Mouse (Mus musculus): ENCODE results near the gene Hoxc10. TPM values are rescaled to one million over a fixed set of nuclear protein-coding genes. Genes with fewer than 3 reads are reported as not detected.

Gene Hoxc10
- polyA plus RNA-seq, 1 experiment, result 16.4 TPM

DNA sequence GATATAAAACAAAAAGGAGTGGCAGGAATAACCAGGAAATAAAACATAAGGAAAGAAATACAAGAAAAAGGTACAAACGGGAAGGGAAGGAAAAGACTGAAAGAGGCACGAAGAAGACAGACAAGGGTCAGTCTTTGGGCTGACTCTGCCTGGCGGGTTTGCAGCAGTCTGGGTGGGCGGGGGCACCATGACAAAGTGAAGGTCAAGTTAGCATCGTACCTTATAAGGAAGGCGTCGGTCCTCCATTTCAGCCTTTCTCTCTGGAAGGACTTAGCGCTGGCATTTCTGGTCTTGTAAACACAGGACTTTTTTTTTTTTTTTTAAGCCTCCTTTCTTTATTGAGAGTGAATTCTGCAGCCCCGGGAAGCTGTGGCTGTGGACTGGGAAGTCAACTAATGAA is 19.3 kb upstream of the Hoxc10 start:
- H3K27ac ChIP-seq (ENCODE audit: insufficient read depth, low read depth, low read length), result no peak overlapping the region
- H3K4me3 ChIP-seq (ENCODE audit: insufficient read depth, low read depth, low read length), result no peak overlapping the region
- 36% methylated on average over 9 of the region's 9 CpGs for WGBS
- peaks cover 10% of the 10 kb centered on the region for H3K27me3 ChIP-seq (replicated peaks; ENCODE audit: control insufficient read depth, insufficient read depth, low read length)
- no peaks in the 10 kb centered on the region for H3K4me1 ChIP-seq (ENCODE audit: control insufficient read depth, insufficient read depth, low read length)
- no peak for DNase-seq
- H3K36me3 ChIP-seq (ENCODE audit: control insufficient read depth, insufficient read depth, low read length), result no peaks in the 10 kb centered on the region
- TF ChIP-seq POLR2A (IDR thresholded peaks at IDR 0.05; ENCODE audit: low read depth, low read length), result no peak
- TF ChIP-seq CTCF (conservative IDR thresholded peaks at IDR 0.05; ENCODE audit: insufficient read depth, insufficient read length, low read depth, low read length), result no peak

DNA sequence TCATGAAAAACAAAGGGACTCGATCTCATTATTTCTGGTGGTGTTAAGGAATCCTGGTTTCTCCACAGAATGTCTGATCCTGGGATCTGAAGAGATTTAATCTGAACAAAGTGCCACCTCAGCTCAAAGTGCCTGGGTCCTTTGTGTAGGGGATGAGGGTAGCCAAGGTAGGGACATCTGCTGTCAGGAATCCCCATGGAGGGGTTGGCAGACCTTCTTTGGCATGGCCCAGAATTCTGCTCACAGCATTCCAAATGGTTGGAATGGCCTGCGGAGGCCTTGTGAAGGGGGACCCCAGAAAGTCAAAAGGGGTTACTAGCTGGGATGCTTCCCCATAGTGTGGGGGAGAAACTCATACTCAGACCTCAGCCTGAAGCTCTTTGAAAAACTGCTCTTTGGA is 17.8 kb upstream of the Hoxc10 start:
- no peaks in the 10 kb centered on the region for H3K4me1 ChIP-seq (ENCODE audit: control insufficient read depth, insufficient read depth, low read length)
- TF ChIP-seq POLR2A (IDR thresholded peaks at IDR 0.05; ENCODE audit: low read depth, low read length) (no peak), CTCF (conservative IDR thresholded peaks at IDR 0.05; ENCODE audit: insufficient read depth, insufficient read length, low read depth, low read length) (no peak)
- H3K36me3 ChIP-seq (ENCODE audit: control insufficient read depth, insufficient read depth, low read length), result no peaks in the 10 kb centered on the region
- no peak overlapping the region for H3K27ac ChIP-seq (ENCODE audit: insufficient read depth, low read depth, low read length)
- DNase-seq, result no peak
- peaks cover 5% of the 10 kb centered on the region for H3K27me3 ChIP-seq (replicated peaks; ENCODE audit: control insufficient read depth, insufficient read depth, low read length)
- 45% methylated on average over 2 of the region's 2 CpGs for WGBS
- H3K4me3 ChIP-seq (ENCODE audit: insufficient read depth, low read depth, low read length), result no peak overlapping the region

DNA sequence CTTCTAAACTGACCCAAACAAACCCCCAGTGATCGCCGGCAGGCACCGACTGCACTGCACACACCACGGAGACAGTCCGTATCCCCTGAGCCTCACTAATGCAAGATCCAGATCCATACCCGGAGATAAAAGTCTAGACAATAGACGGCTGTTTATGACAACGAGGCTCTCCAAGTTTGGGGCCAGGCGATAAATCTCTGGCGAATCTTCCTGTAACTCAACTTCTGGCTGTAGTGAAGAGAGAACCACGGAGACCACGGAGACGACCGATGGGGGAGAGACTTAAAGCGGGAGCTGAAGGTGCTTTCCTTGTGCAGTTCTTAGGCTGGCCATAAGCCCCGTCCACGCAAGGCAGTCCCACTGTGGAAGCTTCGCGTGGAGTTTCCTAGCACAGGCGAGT is 16.9 kb upstream of the Hoxc10 start:
- TF ChIP-seq CTCF (conservative IDR thresholded peaks at IDR 0.05; ENCODE audit: insufficient read depth, insufficient read length, low read depth, low read length), result no peak
- no peak for TF ChIP-seq POLR2A (IDR thresholded peaks at IDR 0.05; ENCODE audit: low read depth, low read length)

DNA sequence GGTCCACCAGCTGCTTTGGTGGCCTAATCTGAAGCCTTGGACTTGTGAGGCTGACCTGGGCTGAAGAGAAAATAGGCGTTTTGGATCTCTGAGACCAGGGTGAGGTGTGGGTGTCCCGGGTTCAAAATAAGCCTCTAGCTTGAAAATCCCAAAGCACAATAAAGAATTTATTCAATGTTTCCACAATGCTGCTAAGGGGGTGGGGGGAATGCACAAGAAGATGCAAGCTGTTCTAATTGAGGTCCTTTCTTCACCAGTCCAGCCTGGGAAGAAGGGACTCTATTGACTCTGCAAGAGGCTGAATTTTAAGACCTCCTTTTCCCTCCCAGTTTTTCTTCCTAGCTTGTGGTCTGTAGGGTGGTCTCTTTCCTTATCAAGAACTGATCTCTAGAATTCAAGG is 15.7 kb upstream of the Hoxc10 start:
- no peak for TF ChIP-seq POLR2A (IDR thresholded peaks at IDR 0.05; ENCODE audit: low read depth, low read length)
- TF ChIP-seq CTCF (conservative IDR thresholded peaks at IDR 0.05; ENCODE audit: insufficient read depth, insufficient read length, low read depth, low read length), result no peak
- no peak for DNase-seq
- H3K36me3 ChIP-seq (ENCODE audit: control insufficient read depth, insufficient read depth, low read length), result no peaks in the 10 kb centered on the region
- no peak overlapping the region for H3K4me3 ChIP-seq (ENCODE audit: insufficient read depth, low read depth, low read length)
- WGBS, result 45% methylated on average over 2 of the region's 2 CpGs
- no peaks in the 10 kb centered on the region for H3K4me1 ChIP-seq (ENCODE audit: control insufficient read depth, insufficient read depth, low read length)
- no peak overlapping the region for H3K27ac ChIP-seq (ENCODE audit: insufficient read depth, low read depth, low read length)
- peaks cover 10% of the 10 kb centered on the region for H3K27me3 ChIP-seq (replicated peaks; ENCODE audit: control insufficient read depth, insufficient read depth, low read length)

More for the DNA sequence above, 16.9 kb upstream of the Hoxc10 start:
- 18% methylated on average over 20 of the region's 20 CpGs for WGBS
- peaks cover 5% of the 10 kb centered on the region for H3K27me3 ChIP-seq (replicated peaks; ENCODE audit: control insufficient read depth, insufficient read depth, low read length)
- H3K36me3 ChIP-seq (ENCODE audit: control insufficient read depth, insufficient read depth, low read length), result no peaks in the 10 kb centered on the region
- no peak overlapping the region for H3K4me3 ChIP-seq (ENCODE audit: insufficient read depth, low read depth, low read length)
- no peaks in the 10 kb centered on the region for H3K4me1 ChIP-seq (ENCODE audit: control insufficient read depth, insufficient read depth, low read length)
- DNase-seq, result no peak
- no peak overlapping the region for H3K27ac ChIP-seq (ENCODE audit: insufficient read depth, low read depth, low read length)

- H3K27ac ChIP-seq (ENCODE audit: insufficient read depth, low read depth, low read length), result no peak overlapping the region
- peaks cover 12% of the 10 kb centered on the region for H3K27me3 ChIP-seq (replicated peaks; ENCODE audit: control insufficient read depth, insufficient read depth, low read length)
- H3K4me1 ChIP-seq (ENCODE audit: control insufficient read depth, insufficient read depth, low read length), result no peaks in the 10 kb centered on the region
- 65% methylated on average over 6 of the region's 6 CpGs for WGBS
- H3K4me3 ChIP-seq (ENCODE audit: insufficient read depth, low read depth, low read length), result no peak overlapping the region
- TF ChIP-seq CTCF (conservative IDR thresholded peaks at IDR 0.05; ENCODE audit: insufficient read depth, insufficient read length, low read depth, low read length), result no peak
- TF ChIP-seq POLR2A (IDR thresholded peaks at IDR 0.05; ENCODE audit: low read depth, low read length), result no peak
- DNase-seq, result no peak
- H3K36me3 ChIP-seq (ENCODE audit: control insufficient read depth, insufficient read depth, low read length), result no peaks in the 10 kb centered on the region
These were observed 13.0 kb upstream of the Hoxc10 start for GRCm38 (mm10) chr15:102953561-102953960.

DNA sequence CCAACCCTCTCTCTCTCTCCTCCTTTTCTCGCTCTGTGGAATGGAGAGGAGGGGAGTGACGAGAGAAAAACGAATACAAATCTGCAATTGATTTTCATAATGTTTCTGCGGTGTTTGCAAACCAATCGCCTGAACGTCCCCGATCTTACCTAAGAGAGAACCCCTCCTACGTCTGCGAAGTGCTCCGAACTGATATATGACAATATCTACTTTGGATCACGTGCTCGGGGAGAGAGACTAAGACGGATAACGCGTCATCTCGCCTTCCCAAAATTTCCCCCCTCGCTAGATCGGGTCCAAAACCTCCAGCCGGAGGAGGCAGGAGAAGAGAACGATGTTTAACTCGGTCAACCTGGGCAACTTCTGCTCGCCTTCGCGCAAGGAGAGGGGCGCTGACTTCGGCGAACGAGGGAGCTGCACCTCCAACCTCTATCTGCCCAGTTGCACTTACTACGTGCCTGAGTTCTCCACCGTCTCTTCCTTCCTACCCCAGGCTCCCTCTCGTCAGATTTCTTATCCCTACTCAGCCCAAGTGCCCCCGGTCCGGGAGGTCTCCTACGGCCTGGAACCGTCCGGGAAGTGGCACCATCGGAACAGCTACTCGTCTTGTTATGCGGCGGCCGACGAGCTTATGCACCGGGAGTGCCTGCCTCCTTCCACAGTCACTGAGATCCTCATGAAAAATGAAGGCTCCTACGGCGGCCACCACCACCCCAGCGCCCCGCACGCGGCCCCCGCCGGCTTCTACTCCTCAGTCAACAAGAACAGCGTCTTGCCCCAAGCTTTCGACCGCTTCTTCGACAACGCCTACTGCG is 12.2 kb upstream of the Hoxc10 start, which contains the start of gene Hoxc11:
TSS of gene Hoxc11 (plus strand) at position 236 of the 815 bp plus-strand sequence.
- H3K27ac ChIP-seq (ENCODE audit: insufficient read depth, low read depth, low read length), result no peak within 1 kb of the TSS
- WGBS, result 6% methylated on average over 57 of the region's 57 CpGs
- no peaks in the 10 kb centered on the region for H3K4me1 ChIP-seq (ENCODE audit: control insufficient read depth, insufficient read depth, low read length)
- H3K36me3 ChIP-seq (ENCODE audit: control insufficient read depth, insufficient read depth, low read length), result no peaks in the 10 kb centered on the region
- peak within 1 kb of the TSS; percentile 48 for H3K4me3 ChIP-seq (ENCODE audit: insufficient read depth, low read depth, low read length)
- peak; percentile 38 for DNase-seq
- TF ChIP-seq POLR2A (IDR thresholded peaks at IDR 0.05; ENCODE audit: low read depth, low read length) (no peak), CTCF (conservative IDR thresholded peaks at IDR 0.05; ENCODE audit: insufficient read depth, insufficient read length, low read depth, low read length) (no peak)
- H3K27me3 ChIP-seq (replicated peaks; ENCODE audit: control insufficient read depth, insufficient read depth, low read length), result peaks cover 11% of the 10 kb centered on the region

DNA sequence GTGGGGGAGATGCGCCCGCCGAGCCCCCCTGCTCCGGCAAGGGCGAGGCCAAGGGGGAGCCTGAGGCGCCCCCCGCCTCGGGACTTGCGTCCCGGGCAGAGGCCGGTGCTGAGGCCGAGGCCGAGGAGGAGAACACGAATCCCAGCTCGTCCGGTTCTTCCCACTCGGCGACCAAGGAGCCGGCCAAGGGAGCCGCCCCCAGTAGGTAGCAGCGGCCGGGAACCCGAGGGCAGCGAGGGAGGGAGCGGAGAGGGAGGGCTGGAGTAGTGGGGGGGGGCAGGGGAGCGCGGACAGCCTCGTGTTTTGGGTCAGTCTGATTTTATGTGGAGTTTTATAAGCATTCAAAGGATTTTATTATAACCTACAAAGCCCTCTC is 11.6 kb upstream of the Hoxc10 start:
- DNase-seq, result peak; percentile 25
- Histone ChIP-seq H3K4me1 (ENCODE audit: control insufficient read depth, insufficient read depth, low read length) (no peaks in the 10 kb centered on the region), H3K27me3 (replicated peaks; ENCODE audit: control insufficient read depth, insufficient read depth, low read length) (peaks cover 11% of the 10 kb centered on the region), H3K27ac (ENCODE audit: insufficient read depth, low read depth, low read length) (no peak overlapping the region), H3K36me3 (ENCODE audit: control insufficient read depth, insufficient read depth, low read length) (no peaks in the 10 kb centered on the region), H3K4me3 (ENCODE audit: insufficient read depth, low read depth, low read length) (peak overlapping the region; percentile 48; the same call in 1 of the 2 replicates)
- WGBS, result 2% methylated on average over 28 of the region's 28 CpGs
- no peak for TF ChIP-seq POLR2A (IDR thresholded peaks at IDR 0.05; ENCODE audit: low read depth, low read length)
- TF ChIP-seq CTCF (conservative IDR thresholded peaks at IDR 0.05; ENCODE audit: insufficient read depth, insufficient read length, low read depth, low read length), result no peak

All from kidney, adult 2 months (tissue).